Mouse (Mus musculus) midbrain, embryonic 12.5 days (tissue): ENCODE measurements around the gene Sgsm2. TPM values are rescaled to one million over a fixed set of nuclear protein-coding genes. Genes with fewer than 3 reads are reported as not detected.

Experiments
- ATAC-seq: fragments of 200-750 bp; cut with Nextera tagmentation; 2 replicates; pipeline ENCODE4 v1.8.0; 2017; ENCODE audit warnings: low read depth, moderate TSS enrichment, moderate library complexity; ENCODE audit not compliant: low FRiP score
- H3K27ac ChIP-seq: fragments of 300-500 bp; sonication (generic); replicated peaks from 2 replicates; pipeline ENCODE4 v1.5.1; 2016; ENCODE audit warnings: mild to moderate bottlenecking
- H3K27me3 ChIP-seq: fragments of 300-500 bp; sonication (generic); 2 replicates; pipeline ENCODE4 v1.6.1; 2016; ENCODE audit warnings: mild to moderate bottlenecking
- H3K36me3 ChIP-seq: fragments of 300-500 bp; sonication (generic); 2 replicates; pipeline ENCODE4 v1.6.1; 2016
- H3K4me1 ChIP-seq: fragments of 300-500 bp; sonication (generic); 2 replicates; pipeline ENCODE4 v1.6.1; 2016
- H3K4me2 ChIP-seq: fragments of 300-500 bp; sonication (generic); replicated peaks from 2 replicates; pipeline ENCODE4 v1.6.1; 2016; ENCODE audit warnings: mild to moderate bottlenecking, moderate library complexity
- H3K4me3 ChIP-seq: fragments of 300-500 bp; sonication (generic); 2 replicates; pipeline ENCODE4 v1.5.1; 2016; ENCODE audit warnings: mild to moderate bottlenecking
- H3K9ac ChIP-seq: fragments of 300-500 bp; sonication (generic); replicated peaks from 2 replicates; pipeline ENCODE4 v1.6.1; 2016; ENCODE audit warnings: mild to moderate bottlenecking, moderate library complexity
- H3K9me3 ChIP-seq: fragments of 300-500 bp; sonication (generic); 2 replicates; pipeline ENCODE4 v1.6.1; 2016; ENCODE audit warnings: mild to moderate bottlenecking
- WGBS: fragments of 180-500 bp; shearing (Covaris S2); methylation state at CpG from one replicate; pipeline ENCODE4 v1.1.7; 2016; 5-methylcytosine and 5-hydroxymethylcytosine counted together
- polyA plus RNA-seq: library from polyadenylated mRNA; unstranded; fragments of >200 nt; fragmentation: Nextera tagmentation; extraction: Ambion mirVana; gene quantifications from 2 replicates; pipeline ENCODE4 v1.2.1, GENCODE M21; 2016

Sgsm2 gene
- polyA plus RNA-seq, 1 experiment from 2014 or later = 16.2 TPM

DNA sequence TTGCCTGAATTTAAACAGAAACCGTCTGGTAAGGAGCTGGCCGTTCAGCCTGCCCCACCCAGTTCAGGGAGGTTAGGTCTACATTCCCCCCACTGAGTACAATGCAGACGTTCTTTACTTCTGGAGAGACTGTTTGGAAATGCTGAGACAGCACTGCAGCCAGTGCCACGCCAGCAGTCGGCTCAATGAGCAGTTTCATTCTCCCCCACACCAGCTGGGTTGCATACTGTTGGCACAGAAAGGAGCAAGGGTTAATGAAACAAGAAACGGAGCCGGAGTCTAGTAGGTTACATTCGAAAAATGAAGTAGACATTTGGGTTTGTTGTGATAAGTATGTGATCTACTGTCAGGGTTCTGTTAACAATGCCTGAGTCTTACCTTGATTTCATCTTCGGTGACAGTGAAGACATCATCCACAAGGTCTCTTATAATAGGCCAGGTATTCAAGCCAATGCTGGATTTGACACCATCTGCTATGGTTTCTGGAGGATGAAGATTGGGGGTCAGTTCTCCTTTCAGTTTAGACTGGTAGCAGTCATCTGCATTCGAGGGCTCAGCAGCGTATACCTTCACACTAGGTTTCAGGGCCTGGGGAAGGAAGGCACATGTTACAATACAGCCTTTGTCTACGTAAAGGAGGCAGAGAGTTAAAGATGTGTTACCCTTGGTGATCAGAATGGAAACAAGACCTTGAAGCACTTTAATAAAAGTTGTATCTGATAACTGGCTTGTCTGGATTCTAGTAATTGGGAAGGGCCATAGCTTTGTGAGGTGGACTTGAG lies 11.9 kb upstream of the Sgsm2 start:
- Histone ChIP-seq H3K4me2 (no peak overlapping the region), H3K4me3 (no peak overlapping the region), H3K4me1 (no peaks in the 10 kb centered on the region), H3K9ac (no peak overlapping the region), H3K27ac (no peak overlapping the region), H3K9me3 (no peaks in the 10 kb centered on the region), H3K27me3 (no peaks in the 10 kb centered on the region), H3K36me3 (peaks cover 61% of the 10 kb centered on the region)
- no peak for ATAC-seq
- WGBS = 86% methylated on average over 12 of the region's 12 CpGs

DNA sequence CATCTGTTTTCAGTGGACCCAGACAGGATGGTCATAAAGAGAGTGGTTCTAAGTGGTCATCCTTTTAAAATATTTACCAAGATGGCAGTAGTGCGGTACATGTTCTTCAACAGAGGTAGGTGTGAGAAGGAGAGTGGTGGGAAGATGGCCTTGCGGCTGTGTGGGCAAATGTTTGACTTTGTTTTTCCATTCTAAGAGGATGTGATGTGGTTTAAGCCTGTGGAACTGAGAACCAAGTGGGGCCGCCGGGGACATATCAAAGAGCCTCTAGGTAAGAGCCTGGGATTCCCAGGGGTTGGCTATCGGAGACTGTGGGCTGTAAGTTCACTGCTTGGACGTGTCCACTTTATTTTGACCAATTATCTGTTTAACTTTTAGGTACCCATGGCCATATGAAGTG lies 11.0 kb upstream of the Sgsm2 start:
- no peaks in the 10 kb centered on the region for H3K27me3 ChIP-seq
- no peaks in the 10 kb centered on the region for H3K9me3 ChIP-seq
- H3K4me3 ChIP-seq = no peak overlapping the region
- WGBS = 94% methylated on average over 6 of the region's 6 CpGs
- no peaks in the 10 kb centered on the region for H3K4me1 ChIP-seq
- peaks cover 70% of the 10 kb centered on the region for H3K36me3 ChIP-seq
- ATAC-seq = no peak
- H3K27ac ChIP-seq = no peak overlapping the region
- no peak overlapping the region for H3K9ac ChIP-seq
- no peak overlapping the region for H3K4me2 ChIP-seq

DNA sequence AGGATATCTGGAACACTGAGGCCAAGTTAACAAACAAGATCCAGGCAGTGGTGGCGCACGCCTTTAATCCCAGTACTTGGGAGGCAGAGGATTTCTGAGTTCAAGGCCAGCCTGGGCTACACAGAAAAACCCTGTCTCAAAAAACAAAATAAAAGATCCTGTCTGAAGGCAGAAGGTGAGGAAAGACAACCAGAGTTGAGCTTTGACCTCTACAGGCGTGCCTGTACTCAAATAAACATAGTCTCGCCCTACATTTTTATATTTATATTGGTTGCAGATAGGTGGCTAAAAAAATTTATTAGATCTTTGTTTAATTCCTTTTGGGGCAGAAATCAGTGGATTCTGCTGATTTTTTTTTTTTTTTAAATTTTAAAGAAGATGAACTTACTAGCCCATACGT lies 5.6 kb upstream of the Sgsm2 start:
- no peaks in the 10 kb centered on the region for H3K27me3 ChIP-seq
- H3K4me1 ChIP-seq = peaks cover 8% of the 10 kb centered on the region
- no peak overlapping the region for H3K9ac ChIP-seq
- 88% methylated on average over 5 of the region's 5 CpGs for WGBS
- H3K4me2 ChIP-seq = no peak overlapping the region
- H3K4me3 ChIP-seq = no peak overlapping the region
- no peak overlapping the region for H3K27ac ChIP-seq
- ATAC-seq = no peak
- H3K36me3 ChIP-seq = peaks cover 79% of the 10 kb centered on the region
- no peaks in the 10 kb centered on the region for H3K9me3 ChIP-seq

DNA sequence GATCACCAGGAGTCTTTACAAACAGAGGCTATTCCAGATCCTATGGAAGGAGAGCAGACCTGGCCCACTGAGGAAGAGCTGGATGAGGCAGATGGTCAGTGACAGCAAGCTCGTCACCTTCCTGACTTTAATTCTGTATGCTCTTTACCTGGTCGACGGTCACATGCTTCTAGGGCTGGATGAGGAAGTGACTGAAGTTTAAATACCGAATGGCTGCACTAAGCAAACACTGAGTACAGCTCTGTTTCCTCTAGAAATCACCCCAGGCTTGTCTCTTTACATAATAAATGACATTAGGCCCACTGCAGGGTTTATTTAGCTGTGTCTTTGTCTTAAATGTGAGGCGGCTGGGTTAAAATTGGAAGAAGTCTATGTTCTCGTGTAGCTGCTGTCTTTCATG lies 4.7 kb upstream of the Sgsm2 start:
- H3K9ac ChIP-seq = no peak overlapping the region
- H3K36me3 ChIP-seq = peaks cover 70% of the 10 kb centered on the region
- H3K4me2 ChIP-seq = no peak overlapping the region
- H3K9me3 ChIP-seq = no peaks in the 10 kb centered on the region
- no peaks in the 10 kb centered on the region for H3K27me3 ChIP-seq
- H3K27ac ChIP-seq = no peak overlapping the region
- H3K4me3 ChIP-seq = no peak overlapping the region
- 93% methylated on average over 6 of the region's 6 CpGs for WGBS
- no peak for ATAC-seq
- H3K4me1 ChIP-seq = peaks cover 8% of the 10 kb centered on the region

DNA sequence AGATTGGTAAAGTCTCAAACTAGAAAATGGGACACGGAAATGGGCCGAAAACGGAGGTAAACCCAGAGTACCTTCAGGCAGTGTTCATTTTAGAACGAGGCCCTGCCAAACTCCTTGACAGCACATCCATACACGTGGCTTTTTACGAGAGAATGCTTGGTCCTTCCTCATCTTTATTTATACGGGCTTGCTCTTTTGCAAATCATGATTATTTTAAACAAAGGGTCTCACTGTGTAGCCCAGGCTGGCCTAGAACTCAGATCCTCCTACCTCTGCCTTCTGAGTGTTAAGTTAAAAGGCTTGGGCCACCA lies 1.6 kb upstream of the Sgsm2 start:
- under 1% methylated on average over 7 of the region's 7 CpGs for WGBS
- Histone ChIP-seq H3K27ac (peak overlapping the region; percentile 91), H3K9ac (peak overlapping the region; percentile 83), H3K9me3 (no peaks in the 10 kb centered on the region), H3K36me3 (peaks cover 40% of the 10 kb centered on the region), H3K4me1 (peaks cover 17% of the 10 kb centered on the region), H3K27me3 (no peaks in the 10 kb centered on the region), H3K4me3 (peak overlapping the region; percentile 80), H3K4me2 (peak overlapping the region; percentile 88)
- no peak for ATAC-seq

DNA sequence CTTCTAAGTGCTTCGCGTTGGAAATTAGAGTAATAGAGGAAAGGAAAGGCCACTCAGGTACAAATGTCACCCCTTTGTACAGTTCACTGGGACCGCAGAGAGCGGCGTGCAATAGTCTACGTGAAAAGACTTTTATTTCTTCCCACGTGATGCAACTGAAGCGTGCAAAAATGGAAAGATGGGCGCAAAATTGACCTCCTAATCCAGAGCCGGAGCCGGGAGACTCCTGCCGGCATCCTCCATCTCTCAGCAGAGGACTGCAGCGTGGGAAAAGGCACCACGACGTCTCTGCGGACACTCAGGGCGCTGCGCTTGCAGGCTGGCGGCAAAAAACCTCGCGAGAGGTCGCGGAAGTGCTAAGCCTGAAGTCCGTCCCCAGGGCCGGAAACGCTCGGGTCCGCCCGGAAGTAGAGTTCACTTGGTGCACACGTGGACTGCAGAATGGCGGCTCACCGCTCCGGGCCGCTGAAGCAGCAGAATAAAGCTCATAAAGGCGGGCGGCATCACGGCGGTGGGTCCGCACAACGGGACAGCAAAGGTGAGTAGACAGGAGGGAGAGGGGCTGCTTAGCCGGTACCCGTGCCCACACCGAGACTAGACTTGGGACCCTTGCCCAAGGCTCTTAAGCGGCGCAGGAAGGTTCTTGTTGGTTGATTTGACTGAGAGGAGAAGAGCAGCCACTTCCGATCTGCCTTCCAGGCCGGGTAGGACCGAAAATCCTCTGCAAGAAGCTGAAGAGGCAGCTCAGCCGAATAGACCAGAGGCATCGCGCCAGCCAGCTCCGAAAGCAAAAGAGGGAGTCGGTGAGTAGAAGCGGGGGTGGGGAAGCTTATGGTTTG lies 1.0 kb upstream of the Sgsm2 start, which contains the start of gene Tsr1:
Gene Tsr1, plus strand, starts transcription at position 394 of the 839 bp plus-strand sequence.
- H3K9ac ChIP-seq = peak within 1 kb of the TSS; percentile 83
- H3K4me1 ChIP-seq = peaks cover 17% of the 10 kb centered on the region
- peak within 1 kb of the TSS; percentile 80 for H3K4me3 ChIP-seq
- under 1% methylated on average over 54 of the region's 54 CpGs for WGBS
- peak within 1 kb of the TSS; percentile 88 for H3K4me2 ChIP-seq
- no peaks in the 10 kb centered on the region for H3K9me3 ChIP-seq
- peak; percentile 77 for ATAC-seq
- H3K27me3 ChIP-seq = no peaks in the 10 kb centered on the region
- H3K27ac ChIP-seq = peak within 1 kb of the TSS; percentile 91
- H3K36me3 ChIP-seq = peaks cover 35% of the 10 kb centered on the region

DNA sequence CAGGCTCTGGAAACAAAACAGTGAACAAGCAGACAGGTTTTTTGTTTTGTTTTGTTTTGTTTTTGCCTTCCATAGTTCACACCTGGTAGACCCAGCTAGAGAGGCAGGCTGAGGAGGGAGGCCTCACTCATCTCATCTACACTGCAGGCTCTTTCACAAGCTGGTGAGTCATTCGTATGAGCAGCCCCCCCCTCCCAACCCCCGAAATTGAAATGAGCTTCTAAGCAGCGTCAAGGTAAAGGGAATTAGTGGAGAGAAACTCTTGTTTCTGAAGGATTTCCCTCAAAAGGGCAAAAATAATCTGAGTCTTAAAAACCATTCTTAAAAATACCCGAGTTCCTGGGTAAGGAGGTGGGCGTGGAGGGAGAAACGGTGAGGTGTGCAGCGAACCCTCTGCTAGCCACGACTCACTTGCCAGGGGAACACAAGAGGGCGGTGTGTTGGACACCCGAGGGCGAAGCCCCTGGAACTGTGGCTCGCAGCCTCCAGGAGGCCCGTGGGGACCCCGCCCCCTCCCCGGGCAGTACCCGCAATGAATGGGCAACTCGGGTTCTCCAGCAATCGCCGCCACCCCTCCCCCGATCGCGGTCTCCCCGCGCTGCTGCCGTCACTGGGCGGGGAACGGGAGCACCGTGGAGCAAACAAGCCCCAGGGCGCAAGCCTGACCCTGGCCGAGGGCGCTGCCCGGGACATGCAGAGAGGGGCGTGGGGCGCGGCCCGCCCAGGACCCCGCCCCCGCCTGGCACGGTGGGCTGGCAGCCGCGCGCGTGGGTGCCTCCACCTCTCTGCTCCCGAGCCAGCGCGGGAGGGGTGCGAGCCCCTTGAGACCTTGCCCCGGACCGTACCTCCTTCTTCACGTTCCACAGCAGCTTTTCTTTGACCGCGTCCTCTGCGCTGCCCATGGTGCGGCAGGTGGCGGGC lies 620 bp downstream of the Sgsm2 start:
- Histone ChIP-seq H3K27me3 (no peaks in the 10 kb centered on the region), H3K4me2 (peak overlapping the region; percentile 88)
- peak; percentile 70 for ATAC-seq

DNA sequence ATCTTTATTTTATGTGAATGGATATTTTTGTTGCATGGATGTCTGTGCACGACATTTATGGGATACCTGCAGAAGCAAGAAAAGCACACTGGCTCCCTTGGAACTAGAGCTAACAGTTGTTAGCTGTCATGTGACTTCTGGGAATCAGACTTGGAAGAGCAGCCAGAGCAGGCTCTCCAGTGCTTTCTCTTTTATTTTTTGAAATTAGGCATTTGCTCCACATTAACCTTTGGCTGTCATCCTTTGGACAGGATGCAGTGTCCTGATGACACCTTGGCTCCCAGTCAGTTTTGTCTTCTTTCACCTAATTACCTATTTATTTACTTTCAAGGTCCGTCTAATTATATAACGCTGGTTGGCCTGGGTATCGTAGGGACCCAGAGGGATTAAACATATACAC lies 2.2 kb downstream of the Sgsm2 start:
- Histone ChIP-seq H3K4me3 (no peak overlapping the region), H3K27ac (no peak overlapping the region), H3K9ac (no peak overlapping the region), H3K4me1 (peaks cover 17% of the 10 kb centered on the region), H3K36me3 (peaks cover 5% of the 10 kb centered on the region), H3K9me3 (no peaks in the 10 kb centered on the region), H3K27me3 (no peaks in the 10 kb centered on the region), H3K4me2 (no peak overlapping the region)
- 86% methylated on average over 4 of the region's 4 CpGs for WGBS
- ATAC-seq = no peak

More for the DNA sequence above, 620 bp downstream of the Sgsm2 start:
- Histone ChIP-seq H3K9ac (peak overlapping the region; percentile 83), H3K36me3 (peaks cover 21% of the 10 kb centered on the region), H3K4me1 (peaks cover 17% of the 10 kb centered on the region), H3K27ac (peak overlapping the region; percentile 91), H3K9me3 (no peaks in the 10 kb centered on the region), H3K4me3 (peak overlapping the region; percentile 80)
- under 1% methylated on average over 52 of the region's 55 CpGs for WGBS

DNA sequence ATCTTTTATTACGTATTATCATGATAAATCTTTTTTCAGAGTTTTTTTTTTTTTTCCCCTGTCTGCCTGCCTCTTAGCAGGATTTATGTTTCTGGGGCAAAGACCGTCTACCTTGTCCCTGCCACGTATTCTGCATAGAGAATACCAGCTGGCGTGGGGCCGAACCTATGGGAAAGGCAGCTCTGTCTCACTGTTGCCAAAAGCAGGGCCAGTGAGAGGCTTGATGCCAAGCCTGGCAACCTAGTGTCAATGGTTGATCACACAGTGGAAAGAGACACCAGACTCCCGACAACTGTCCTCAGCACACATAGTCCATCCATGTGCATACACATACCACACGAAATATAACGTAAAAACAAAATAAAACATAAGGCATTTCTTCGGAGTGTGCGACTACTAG lies 13.8 kb downstream of the Sgsm2 start:
- no peak overlapping the region for H3K9ac ChIP-seq
- H3K27me3 ChIP-seq = no peaks in the 10 kb centered on the region
- no peak overlapping the region for H3K4me3 ChIP-seq
- no peak overlapping the region for H3K4me2 ChIP-seq
- H3K9me3 ChIP-seq = no peaks in the 10 kb centered on the region
- H3K36me3 ChIP-seq = peaks cover 5% of the 10 kb centered on the region; the same call in 1 of the 2 replicates
- ATAC-seq = no peak
- 97% methylated on average over 10 of the region's 10 CpGs for WGBS
- peaks cover 5% of the 10 kb centered on the region; the same call in 1 of the 2 replicates for H3K4me1 ChIP-seq
- no peak overlapping the region for H3K27ac ChIP-seq

DNA sequence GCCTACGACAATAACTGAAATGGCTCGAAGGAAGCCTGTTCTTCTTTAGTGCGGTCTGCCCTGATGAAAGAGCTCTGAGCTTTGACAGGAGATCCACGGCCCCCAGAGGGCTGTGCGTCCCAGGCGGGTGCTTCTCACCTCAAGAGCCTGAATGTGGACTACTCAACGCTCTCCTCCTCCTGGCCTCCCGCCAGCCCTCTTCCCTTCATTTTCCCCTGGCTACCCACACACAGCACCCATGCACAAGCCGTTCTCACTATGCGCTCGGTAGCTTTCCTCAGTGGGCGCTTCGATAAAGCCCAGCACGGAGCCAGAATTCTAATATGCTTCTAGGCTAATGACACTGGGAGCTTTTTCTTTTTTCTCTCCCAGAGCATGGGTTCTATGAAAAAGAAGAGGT lies 14.9 kb downstream of the Sgsm2 start:
- Histone ChIP-seq H3K36me3 (peaks cover 5% of the 10 kb centered on the region; the same call in 1 of the 2 replicates), H3K4me3 (no peak overlapping the region), H3K27me3 (no peaks in the 10 kb centered on the region), H3K4me2 (no peak overlapping the region), H3K9ac (no peak overlapping the region), H3K4me1 (peaks cover 12% of the 10 kb centered on the region), H3K27ac (peak overlapping the region; percentile 39), H3K9me3 (no peaks in the 10 kb centered on the region)
- 69% methylated on average over 14 of the region's 14 CpGs for WGBS
- ATAC-seq = no peak

DNA sequence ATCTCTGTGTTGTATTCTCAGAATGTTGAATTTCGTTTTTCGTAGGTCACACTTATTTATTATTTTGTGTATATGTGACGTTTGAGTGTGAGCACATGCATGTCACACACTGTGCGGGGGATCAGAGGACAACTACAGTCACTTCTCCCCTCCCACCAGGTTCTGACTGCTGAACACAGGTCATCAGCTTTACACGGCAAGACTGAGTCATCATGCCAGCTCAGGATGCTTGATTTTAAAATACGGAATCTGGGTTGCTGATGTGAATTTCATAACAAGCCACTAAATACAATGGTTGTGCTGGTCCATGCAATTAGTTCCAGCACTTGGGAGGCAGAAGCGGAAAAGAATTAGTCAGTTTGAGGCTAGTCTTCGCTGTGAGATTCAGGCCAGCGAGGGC lies 15.9 kb downstream of the Sgsm2 start:
- ATAC-seq = no peak
- no peak overlapping the region for H3K4me2 ChIP-seq
- 88% methylated on average over 9 of the region's 9 CpGs for WGBS
- no peak overlapping the region for H3K4me3 ChIP-seq
- no peak overlapping the region for H3K9ac ChIP-seq
- H3K36me3 ChIP-seq = peaks cover 5% of the 10 kb centered on the region; the same call in 1 of the 2 replicates
- no peaks in the 10 kb centered on the region for H3K27me3 ChIP-seq
- no peaks in the 10 kb centered on the region for H3K9me3 ChIP-seq
- H3K27ac ChIP-seq = no peak overlapping the region
- H3K4me1 ChIP-seq = peaks cover 22% of the 10 kb centered on the region
